Mouse (Mus musculus) hindbrain, postnatal 0 days (tissue): ENCODE data around the gene Ccdc85c. TPM values are rescaled to one million over a fixed set of nuclear protein-coding genes. Genes with fewer than 3 reads are reported as not detected.

Experiments
- ATAC-seq: fragments of 200-750 bp; cut with Nextera tagmentation; 2 replicates; pipeline ENCODE4 v1.8.0; 2017; ENCODE audit warnings: mild to moderate bottlenecking, moderate TSS enrichment, moderate library complexity
- DNase-seq: peaks from one replicate; pipeline ENCODE4 v3.0.0-alpha.2; 2015; ENCODE audit warnings: low spot score
- H3K27ac ChIP-seq: fragments of 300-500 bp; sonication (generic); 2 replicates; pipeline ENCODE4 v1.5.1; 2014; ENCODE audit warnings: mild to moderate bottlenecking
- H3K27me3 ChIP-seq: fragments of 300-500 bp; sonication (generic); 2 replicates; pipeline ENCODE4 v1.6.1; 2014; ENCODE audit warnings: low read length, mixed read lengths; ENCODE audit not compliant: insufficient read depth
- H3K36me3 ChIP-seq: fragments of 300-500 bp; sonication (generic); 2 replicates; pipeline ENCODE4 v1.6.1; 2014; ENCODE audit warnings: low read length, mixed read lengths; ENCODE audit not compliant: insufficient read depth
- H3K4me1 ChIP-seq: fragments of 300-500 bp; sonication (generic); 2 replicates; pipeline ENCODE4 v1.6.1; 2014; ENCODE audit warnings: antibody characterized with exemption, low read length, mixed read lengths; ENCODE audit not compliant: insufficient read depth
- H3K4me2 ChIP-seq: fragments of 300-500 bp; sonication (generic); 2 replicates; pipeline ENCODE4 v1.6.1; 2014; ENCODE audit warnings: low read depth, mild to moderate bottlenecking, low read length, moderate library complexity, mixed read lengths
- H3K4me3 ChIP-seq: fragments of 300-500 bp; sonication (generic); 2 replicates; pipeline ENCODE4 v1.5.1; 2014; ENCODE audit warnings: low read length
- H3K9ac ChIP-seq: fragments of 300-500 bp; sonication (generic); replicated peaks from 2 replicates; pipeline ENCODE4 v1.6.1; 2014; ENCODE audit warnings: mild to moderate bottlenecking, low read length, moderate library complexity, mixed read lengths
- H3K9me3 ChIP-seq: fragments of 300-500 bp; sonication (generic); 2 replicates; pipeline ENCODE4 v1.6.1; 2016; ENCODE audit warnings: low read length, mixed read lengths
- CTCF ChIP-seq: IDR thresholded peaks from 2 replicates; pipeline ENCODE4 v1.5.1; 2016; ENCODE audit warnings: antibody characterized with exemption, control low read depth, low read depth
- WGBS: fragments of 180-500 bp; shearing (Covaris S2); extraction: QIAGEN DNeasy Blood & Tissue Kit; methylation state at CpG from one replicate; pipeline ENCODE4 v1.1.7; 2014; 5-methylcytosine and 5-hydroxymethylcytosine counted together
- polyA plus RNA-seq: library from polyadenylated mRNA; unstranded; fragments of >200 nt; fragmentation: Nextera tagmentation; extraction: Ambion mirVana; gene quantifications from 2 replicates; pipeline ENCODE4 v1.2.1, GENCODE M21; 2015
- total RNA-seq: library from RNA; depleted of rRNA; stranded (reverse); fragments of >200 nt; gene quantifications from 2 replicates; pipeline ENCODE4 v1.2.3, GENCODE M21; 2014

The Ccdc85c gene
- total and polyA plus RNA-seq, 2 experiments from 2014 or later, result 17.0 to 94.7 TPM

DNA sequence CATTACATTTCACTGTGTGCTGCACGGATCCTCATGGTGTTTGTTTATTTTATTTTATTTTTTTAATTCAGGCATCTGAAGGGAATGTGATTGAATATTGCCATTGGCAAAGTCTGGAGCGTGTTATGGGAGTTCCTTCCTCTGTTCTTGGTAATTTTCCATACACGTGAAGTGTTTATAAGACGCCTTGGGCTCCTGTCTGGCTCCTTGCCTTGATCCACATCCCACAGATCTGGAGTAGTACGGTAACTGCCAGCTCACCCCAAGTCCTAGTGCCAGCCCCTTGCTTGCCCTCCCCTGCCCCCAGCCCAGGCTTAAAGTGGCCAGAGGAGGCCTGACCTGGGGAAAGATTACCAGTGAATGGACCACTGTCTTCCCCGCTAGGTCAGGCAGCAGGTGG lies 25.8 kb upstream of the Ccdc85c start:
- Histone ChIP-seq H3K4me1 (0 out of 2 replicates have a peak, but pooled peaks cover 2% of the 10 kb centered on the region), H3K4me2 (no peak overlapping the region), H3K9ac (no peak overlapping the region), H3K27ac (no peak overlapping the region), H3K27me3 (no peaks in the 10 kb centered on the region), H3K36me3 (no peaks in the 10 kb centered on the region), H3K4me3 (no peak overlapping the region), H3K9me3 (no peaks in the 10 kb centered on the region)
- WGBS, result 67% methylated on average over 6 of the region's 6 CpGs
- DNase-seq, result no peak
- ATAC-seq, result no peak
- no peak for TF ChIP-seq CTCF

GRCm38 (mm10) chr12:108297033-108297432 lies 21.8 kb upstream of the Ccdc85c start:
- ATAC-seq (no peak), DNase-seq (peak; percentile 54)
- Histone ChIP-seq H3K4me2 (no peak overlapping the region), H3K27me3 (no peaks in the 10 kb centered on the region), H3K36me3 (no peaks in the 10 kb centered on the region), H3K4me1 (peaks cover 7% of the 10 kb centered on the region; the same call in 1 of the 2 replicates), H3K27ac (no peak overlapping the region), H3K4me3 (no peak overlapping the region), H3K9ac (no peak overlapping the region), H3K9me3 (no peaks in the 10 kb centered on the region)
- 85% methylated on average over 6 of the region's 6 CpGs for WGBS
- peak; percentile 50 for TF ChIP-seq CTCF

DNA sequence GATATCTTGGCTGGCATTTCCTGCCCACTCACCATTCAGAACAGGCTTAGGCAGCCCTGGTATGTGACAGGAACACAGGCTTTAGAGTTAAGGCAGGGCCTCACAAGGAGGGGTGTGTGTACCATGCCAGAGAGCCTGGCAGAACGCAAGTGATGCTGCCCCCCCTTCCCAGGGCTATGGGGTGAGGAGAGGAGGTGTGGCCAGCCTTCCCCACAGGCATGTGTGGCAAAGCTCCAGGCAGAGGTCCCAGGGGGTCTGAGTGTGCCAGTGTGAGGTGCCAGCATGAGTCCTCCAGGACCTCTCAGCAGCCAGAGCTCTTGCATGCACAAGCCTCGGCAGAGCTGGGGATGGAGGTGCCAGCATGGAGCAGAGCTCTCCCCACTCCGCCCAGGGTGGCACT lies 19.4 kb upstream of the Ccdc85c start:
- Histone ChIP-seq H3K4me3 (no peak overlapping the region), H3K4me1 (peaks cover 7% of the 10 kb centered on the region; the same call in 1 of the 2 replicates), H3K27me3 (no peaks in the 10 kb centered on the region), H3K36me3 (no peaks in the 10 kb centered on the region), H3K9me3 (no peaks in the 10 kb centered on the region), H3K4me2 (no peak overlapping the region), H3K9ac (no peak overlapping the region), H3K27ac (no peak overlapping the region)
- WGBS, result 57% methylated on average over 3 of the region's 3 CpGs
- TF ChIP-seq CTCF, result no peak
- DNase-seq (no peak), ATAC-seq (peak; percentile 36; the same call in 1 of the 2 replicates)

- Histone ChIP-seq H3K4me3 (no peak overlapping the region), H3K4me2 (no peak overlapping the region), H3K27me3 (no peaks in the 10 kb centered on the region), H3K36me3 (no peaks in the 10 kb centered on the region), H3K9ac (no peak overlapping the region), H3K27ac (no peak overlapping the region), H3K9me3 (no peaks in the 10 kb centered on the region), H3K4me1 (peaks cover 7% of the 10 kb centered on the region; the same call in 1 of the 2 replicates)
- 3% methylated on average over 8 of the region's 8 CpGs for WGBS
- ATAC-seq (peak; percentile 36), DNase-seq (peak; percentile 85)
- TF ChIP-seq CTCF, result peak; percentile 95
Observed at GRCm38 (mm10) chr12:108292957-108293356, 17.7 kb upstream of the Ccdc85c start.

- H3K4me3 ChIP-seq, result no peak overlapping the region
- peaks cover 7% of the 10 kb centered on the region; the same call in 1 of the 2 replicates for H3K4me1 ChIP-seq
- H3K4me2 ChIP-seq, result no peak overlapping the region
- H3K36me3 ChIP-seq, result no peaks in the 10 kb centered on the region
- no peak for TF ChIP-seq CTCF
- peak; percentile 53 for ATAC-seq
- H3K9ac ChIP-seq, result no peak overlapping the region
- no peaks in the 10 kb centered on the region for H3K9me3 ChIP-seq
- H3K27ac ChIP-seq, result no peak overlapping the region
- H3K27me3 ChIP-seq, result no peaks in the 10 kb centered on the region
- DNase-seq, result peak; percentile 57
- 16% methylated on average over 9 of the region's 9 CpGs for WGBS
Observed at GRCm38 (mm10) chr12:108292419-108292818, 17.2 kb upstream of the Ccdc85c start.

- Histone ChIP-seq H3K4me3 (no peak overlapping the region), H3K9ac (no peak overlapping the region), H3K9me3 (no peaks in the 10 kb centered on the region), H3K4me1 (peaks cover 7% of the 10 kb centered on the region; the same call in 1 of the 2 replicates), H3K27me3 (no peaks in the 10 kb centered on the region), H3K36me3 (no peaks in the 10 kb centered on the region), H3K4me2 (no peak overlapping the region), H3K27ac (no peak overlapping the region)
- no peak for TF ChIP-seq CTCF
- DNase-seq (no peak), ATAC-seq (no peak)
- 46% methylated on average over 19 of the region's 19 CpGs for WGBS
Observed at GRCm38 (mm10) chr12:108288127-108288880, 13.1 kb upstream of the Ccdc85c start.

- DNase-seq, result no peak
- Histone ChIP-seq H3K9me3 (no peaks in the 10 kb centered on the region), H3K27ac (no peak overlapping the region), H3K4me1 (no peaks in the 10 kb centered on the region), H3K4me2 (no peak overlapping the region), H3K4me3 (no peak overlapping the region), H3K27me3 (no peaks in the 10 kb centered on the region), H3K36me3 (no peaks in the 10 kb centered on the region), H3K9ac (no peak overlapping the region)
- WGBS, result 86% methylated on average over 8 of the region's 8 CpGs
- ATAC-seq, result no peak
- TF ChIP-seq CTCF, result no peak
Observed at GRCm38 (mm10) chr12:108287011-108287410, 11.8 kb upstream of the Ccdc85c start.
